Mouse (Mus musculus) lung, adult 2 months (tissue): ENCODE measurements at regions not wholly inside any gene's neighbourhood (a gene's known extent, or its start where the extent isn't known, plus 50 kb on each side); places are given as distances from the start of the nearest gene placed in this dataset.

Source experiments
- DNase-seq: peaks from one replicate; pipeline ENCODE4 v3.0.0; 2022
- H3K4me1 ChIP-seq: fragments of 200-500 bp; 2 replicates; pipeline ENCODE4 v1.6.1; 2011; ENCODE audit warnings: low read length; ENCODE audit not compliant: control insufficient read depth, insufficient read depth
- H3K4me3 ChIP-seq: fragments of 200-500 bp; replicated peaks from 2 replicates; pipeline ENCODE3; 2011; ENCODE audit warnings: low read depth, mild to moderate bottlenecking, control low read depth, low read length; ENCODE audit errors: extremely low read depth
- CTCF ChIP-seq: fragments of 200-500 bp; IDR thresholded peaks from 2 replicates; pipeline ENCODE4 v1.5.1; 2011; ENCODE audit warnings: mild to moderate bottlenecking, low read length, control low read depth; ENCODE audit not compliant: insufficient read depth
- POLR2A ChIP-seq: fragments of 200-500 bp; IDR thresholded peaks from 2 replicates; pipeline ENCODE4 v1.6.1; 2011; ENCODE audit warnings: low read depth, mild to moderate bottlenecking, control low read depth, low read length, borderline replicate concordance; ENCODE audit errors: extremely low read depth
- WGBS: fragments of 180-500 bp; shearing (Covaris S2); methylation state at CpG from one replicate; pipeline ENCODE4 v1.1.7; 2018; 5-methylcytosine and 5-hydroxymethylcytosine counted together

GRCm38 (mm10) chr2:167792753-167793152 is 103.1 kb upstream of the Tmem189 start:
- no peak for TF ChIP-seq CTCF
- TF ChIP-seq POLR2A = no peak

DNA sequence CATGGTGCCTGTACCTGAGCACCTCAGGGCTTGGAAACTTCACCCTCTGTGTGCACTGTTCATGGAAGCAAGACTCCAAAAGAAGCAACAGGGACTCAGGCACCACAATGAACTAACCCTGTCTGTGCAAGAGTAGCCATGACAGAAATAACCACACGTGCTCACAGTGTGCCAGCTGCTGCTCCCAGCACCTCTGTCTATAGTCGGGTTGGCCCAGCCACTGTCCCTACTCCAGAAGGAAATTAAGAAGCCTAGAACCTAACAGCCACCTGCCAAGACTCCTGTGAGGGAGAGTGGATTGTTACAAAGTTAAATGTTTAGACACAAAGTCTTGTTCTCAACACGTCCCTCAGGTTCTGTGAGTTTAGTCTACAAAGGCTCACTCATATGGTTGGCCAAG is 102.7 kb upstream of the Tmem189 start:
- TF ChIP-seq POLR2A (no peak), CTCF (no peak)
- DNase-seq = no peak
- Histone ChIP-seq H3K4me3 (no peak overlapping the region), H3K4me1 (peaks cover 4% of the 10 kb centered on the region)
- 37% methylated on average over 3 of the region's 3 CpGs for WGBS

More at GRCm38 (mm10) chr2:167792753-167793152, 103.1 kb upstream of the Tmem189 start:
- no peak for DNase-seq
- Histone ChIP-seq H3K4me3 (no peak overlapping the region), H3K4me1 (peaks cover 4% of the 10 kb centered on the region)
- WGBS = 34% methylated on average over 3 of the region's 3 CpGs

- no peak for DNase-seq
- WGBS = 64% methylated on average over 11 of the region's 11 CpGs
- peaks cover 4% of the 10 kb centered on the region for H3K4me1 ChIP-seq
- H3K4me3 ChIP-seq = no peak overlapping the region
- TF ChIP-seq POLR2A (no peak), CTCF (no peak)
Observed at GRCm38 (mm10) chr2:167789471-167789923, 99.9 kb upstream of the Tmem189 start.

DNA sequence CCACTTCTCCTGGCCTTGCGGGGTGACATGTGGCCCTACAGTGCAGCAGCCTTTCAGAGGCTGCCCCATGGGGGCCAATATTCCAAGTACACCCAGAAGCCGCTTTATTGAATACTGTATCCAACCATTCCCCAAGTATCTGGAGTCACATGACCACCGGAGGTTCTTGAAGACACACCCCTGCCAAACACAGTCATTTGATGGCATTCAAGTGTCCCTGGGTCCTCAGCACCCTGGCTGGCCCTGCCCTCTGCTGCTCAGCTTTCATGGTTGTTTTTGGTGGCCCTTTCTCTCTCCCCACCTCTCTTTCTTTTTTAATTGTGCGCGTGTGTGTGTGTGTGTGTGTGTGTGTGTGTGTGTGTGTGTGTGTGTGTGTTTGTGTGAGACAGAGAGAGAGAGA is 97.3 kb upstream of the Tmem189 start:
- no peak for DNase-seq

DNA sequence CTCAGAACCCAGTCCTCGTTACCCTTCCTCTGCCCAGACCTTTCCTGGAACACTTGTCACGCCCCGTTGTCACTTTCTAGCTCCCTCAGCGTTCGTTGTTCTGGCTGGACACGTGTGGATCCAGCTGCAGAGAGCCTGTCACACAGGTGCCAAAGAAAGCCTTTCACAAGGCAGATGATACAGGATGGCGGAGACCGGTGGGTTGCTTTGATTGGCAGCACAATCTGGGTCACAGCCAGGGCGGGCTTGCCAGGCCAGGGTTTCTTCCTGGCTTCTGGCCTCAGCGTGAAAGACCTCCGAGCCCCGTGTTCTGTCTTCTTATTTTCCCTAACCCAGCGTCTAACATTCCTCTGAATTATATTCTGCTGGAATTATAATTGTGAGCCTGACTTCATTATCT is 94.7 kb upstream of the Tmem189 start:
- Histone ChIP-seq H3K4me1 (peaks cover 17% of the 10 kb centered on the region), H3K4me3 (no peak overlapping the region)
- TF ChIP-seq POLR2A = no peak
- WGBS = 74% methylated on average over 13 of the region's 13 CpGs
- DNase-seq = no peak

More for the DNA sequence above, 97.3 kb upstream of the Tmem189 start:
- Histone ChIP-seq H3K4me3 (no peak overlapping the region), H3K4me1 (peaks cover 9% of the 10 kb centered on the region)
- WGBS = 64% methylated on average over 3 of the region's 5 CpGs
- TF ChIP-seq CTCF = no peak
- no peak for TF ChIP-seq POLR2A

DNA sequence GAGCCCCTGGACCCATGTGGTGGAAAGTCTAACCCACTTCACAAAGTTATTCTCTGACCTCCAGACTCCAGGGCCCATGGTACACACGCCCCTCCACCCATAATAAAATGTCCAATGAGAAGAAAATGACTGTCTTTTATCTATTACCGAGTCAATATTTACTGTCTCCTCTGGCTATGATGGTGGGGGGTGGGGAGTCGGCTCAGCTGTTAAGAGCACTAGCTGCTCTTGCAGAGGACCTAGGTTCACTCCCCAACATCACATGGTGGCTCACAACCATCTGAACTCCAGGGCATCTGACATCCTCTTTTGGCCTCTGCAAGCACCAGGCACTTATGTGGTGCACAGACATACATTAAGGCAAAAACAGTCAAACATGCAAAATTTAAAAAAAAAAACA is 93.8 kb upstream of the Tmem189 start:
- Histone ChIP-seq H3K4me1 (peaks cover 19% of the 10 kb centered on the region), H3K4me3 (no peak overlapping the region)
- WGBS = 65% methylated on average over 3 of the region's 3 CpGs
- TF ChIP-seq CTCF = no peak
- no peak for TF ChIP-seq POLR2A
- no peak for DNase-seq

GRCm38 (mm10) chr2:167782231-167782999 is 92.8 kb upstream of the Tmem189 start:
- 52% methylated on average over 27 of the region's 27 CpGs for WGBS
- DNase-seq = no peak
- H3K4me3 ChIP-seq = no peak overlapping the region
- TF ChIP-seq CTCF (no peak), POLR2A (no peak)
- H3K4me1 ChIP-seq = peaks cover 27% of the 10 kb centered on the region

DNA sequence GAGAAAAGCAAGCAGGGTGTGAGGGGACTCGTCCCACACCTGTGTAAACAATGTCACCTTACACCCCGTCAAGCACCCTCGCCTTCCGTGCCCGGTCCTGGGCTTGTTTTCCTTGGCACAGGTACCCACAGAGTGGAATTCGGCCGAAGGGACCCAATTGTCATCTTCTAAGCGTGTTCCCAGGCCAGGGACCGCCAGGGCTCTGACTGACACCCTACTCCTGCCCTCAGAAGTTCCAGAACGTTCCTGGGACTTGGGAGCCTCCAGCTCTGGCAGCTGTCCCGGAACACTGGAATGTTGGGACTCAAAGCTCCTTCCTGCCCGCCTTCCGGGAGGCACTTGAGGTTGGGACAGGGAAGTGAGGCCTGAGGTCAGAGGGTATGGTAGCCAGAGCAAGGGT is 91.9 kb upstream of the Tmem189 start:
- peaks cover 27% of the 10 kb centered on the region for H3K4me1 ChIP-seq
- 33% methylated on average over 13 of the region's 13 CpGs for WGBS
- TF ChIP-seq CTCF (no peak), POLR2A (no peak)
- DNase-seq = peak; percentile 83
- no peak overlapping the region for H3K4me3 ChIP-seq

GRCm38 (mm10) chr2:167778691-167779090 is 89.1 kb upstream of the Tmem189 start:
- Histone ChIP-seq H3K4me3 (no peak overlapping the region), H3K4me1 (peaks cover 37% of the 10 kb centered on the region)
- no peak for TF ChIP-seq POLR2A
- no peak for TF ChIP-seq CTCF
- WGBS = 79% methylated on average over 10 of the region's 10 CpGs
- DNase-seq = no peak

DNA sequence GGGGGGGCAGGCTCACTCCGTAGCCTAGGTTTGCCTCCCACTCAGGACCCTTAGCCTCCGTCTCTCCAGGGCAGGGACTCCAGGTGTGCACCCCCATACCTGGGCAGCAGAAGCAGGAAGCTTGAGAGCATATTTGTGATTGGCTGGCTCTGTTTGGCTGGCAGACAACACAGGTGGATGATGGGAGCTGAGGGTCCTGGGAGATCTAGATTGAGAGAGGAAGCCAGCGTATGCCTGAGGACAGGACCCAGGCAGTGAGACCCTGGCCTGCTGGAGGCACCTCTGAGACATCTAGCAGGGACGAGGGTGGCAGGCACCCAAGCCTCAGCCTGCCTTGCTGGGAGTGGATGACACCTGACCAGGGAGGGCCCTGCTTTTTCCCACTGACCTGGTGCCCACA is 88.6 kb upstream of the Tmem189 start:
- peak overlapping the region; percentile 4 for H3K4me3 ChIP-seq
- peaks cover 37% of the 10 kb centered on the region for H3K4me1 ChIP-seq
- no peak for DNase-seq
- TF ChIP-seq CTCF (no peak), POLR2A (no peak)
- 51% methylated on average over 4 of the region's 4 CpGs for WGBS
